Mouse (Mus musculus) C2C12 (cell line): ENCODE data around the gene Racgap1.

ENCODE experiments used
- CEBPB ChIP-seq: IDR thresholded peaks from one replicate; pipeline ENCODE4 v1.6.1; 2011; ENCODE audit warnings: low read depth, mild to moderate bottlenecking, control low read depth, moderate library complexity
- CTCF ChIP-seq: IDR thresholded peaks from one replicate; pipeline ENCODE4 v1.5.1; 2011; ENCODE audit not compliant: control insufficient read depth, insufficient read depth, insufficient read length
- FOSL1 ChIP-seq: IDR thresholded peaks from one replicate; pipeline ENCODE4 v1.8.0; 2011; ENCODE audit warnings: mild to moderate bottlenecking, low read length; ENCODE audit not compliant: poor library complexity, insufficient read depth, severe bottlenecking
- MAX ChIP-seq: IDR thresholded peaks from one replicate; pipeline ENCODE4 v1.6.1; 2011; ENCODE audit warnings: mild to moderate bottlenecking, control low read depth
- MYOD1 ChIP-seq: IDR thresholded peaks from one replicate; pipeline ENCODE4 v1.6.1; 2011; ENCODE audit warnings: low read depth; ENCODE audit not compliant: control insufficient read depth, insufficient read length
- MYOG ChIP-seq: IDR thresholded peaks from one replicate; pipeline ENCODE4 v1.6.1; 2011; ENCODE audit not compliant: control insufficient read depth, insufficient read length; ENCODE audit errors: extremely low read depth
- USF1 ChIP-seq: IDR thresholded peaks from one replicate; pipeline ENCODE4 v1.6.1; 2011; ENCODE audit warnings: low read depth, mild to moderate bottlenecking, control low read depth, moderate library complexity

- no peak for TF ChIP-seq MYOD1
- no peak for TF ChIP-seq CTCF
- no peak for TF ChIP-seq MYOG
- TF ChIP-seq MAX: no peak
- TF ChIP-seq USF1: no peak
- TF ChIP-seq CEBPB: no peak
- TF ChIP-seq FOSL1: no peak
Observed at GRCm38 (mm10) chr15:99578802-99579485, 72.5 kb downstream of the Racgap1 start, which contains the start of gene Aqp2.
